Mouse (Mus musculus) frontal cortex, postnatal 36 days (tissue): ENCODE measurements around the gene Shank3.

Experiments
- DNase-seq, 2 experiments: peaks; one replicate each; pipeline ENCODE4 v3.0.0; 2022; ENCODE audit warnings: low spot score in 2 of 2

Gene Shank3

DNA sequence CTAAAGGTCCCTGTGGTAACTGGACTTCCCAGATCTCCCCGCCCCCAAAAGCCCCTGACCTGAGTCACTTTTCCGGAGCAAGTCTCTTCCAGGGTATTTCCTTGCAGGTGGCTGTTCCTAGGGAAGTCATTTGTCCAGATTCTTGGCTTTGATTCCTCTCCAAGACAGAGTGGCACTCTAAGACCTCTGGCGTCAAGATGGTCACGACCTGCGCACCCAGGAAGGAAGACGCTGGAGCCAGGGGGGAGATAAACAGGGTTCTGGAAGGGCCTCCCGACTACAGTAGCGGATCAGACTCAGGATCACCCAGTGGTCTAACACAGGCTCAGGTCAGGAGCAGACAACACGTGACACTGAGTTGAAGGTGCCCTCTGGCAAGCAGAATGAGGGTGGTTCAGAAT is 22.3 kb upstream of the Shank3 start, which contains the start of gene Arsa:
Gene Arsa (minus strand): TSS at position 335 of the 401 bp plus-strand sequence.
- DNase-seq, result no peak

DNA sequence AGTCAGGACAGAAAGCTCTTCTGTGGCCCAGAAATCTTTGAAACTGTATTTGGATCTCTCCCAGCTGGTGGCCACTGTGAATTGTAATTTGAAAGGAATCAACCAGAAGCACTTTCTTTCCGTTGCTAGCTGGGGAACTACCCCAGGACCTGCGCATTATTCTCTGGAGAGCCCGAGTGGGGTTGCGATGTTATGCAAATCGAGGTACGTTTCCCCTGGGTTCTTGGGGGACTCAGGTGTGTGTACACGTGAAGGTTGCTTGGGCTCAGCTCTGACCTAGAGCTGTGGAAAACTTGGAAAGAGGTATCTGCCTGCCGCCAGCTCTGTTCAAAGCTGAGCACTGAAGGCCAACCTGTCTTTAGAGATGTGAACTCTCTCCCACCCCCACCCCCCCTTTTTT is 21.6 kb upstream of the Shank3 start:
- no peak for DNase-seq

DNA sequence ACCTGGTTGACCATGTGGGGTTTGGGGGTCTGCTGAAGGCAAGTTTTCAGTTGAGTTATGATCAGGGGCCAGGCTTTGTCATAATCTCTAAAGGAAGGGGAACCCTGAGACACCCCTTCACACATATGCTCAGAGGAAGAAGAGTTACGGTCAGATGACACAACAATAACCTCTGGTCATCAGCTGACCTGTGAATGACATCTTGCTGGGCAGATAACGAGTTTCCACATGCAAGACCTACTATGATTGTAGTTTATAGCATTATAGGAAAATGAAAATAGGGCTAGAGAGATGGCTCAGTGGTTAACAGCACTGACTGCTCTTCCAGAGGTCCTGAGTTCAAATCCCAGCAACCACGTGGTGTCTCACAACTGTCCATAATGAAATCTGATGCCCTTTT is 20.8 kb upstream of the Shank3 start:
- DNase-seq, result no peak

DNA sequence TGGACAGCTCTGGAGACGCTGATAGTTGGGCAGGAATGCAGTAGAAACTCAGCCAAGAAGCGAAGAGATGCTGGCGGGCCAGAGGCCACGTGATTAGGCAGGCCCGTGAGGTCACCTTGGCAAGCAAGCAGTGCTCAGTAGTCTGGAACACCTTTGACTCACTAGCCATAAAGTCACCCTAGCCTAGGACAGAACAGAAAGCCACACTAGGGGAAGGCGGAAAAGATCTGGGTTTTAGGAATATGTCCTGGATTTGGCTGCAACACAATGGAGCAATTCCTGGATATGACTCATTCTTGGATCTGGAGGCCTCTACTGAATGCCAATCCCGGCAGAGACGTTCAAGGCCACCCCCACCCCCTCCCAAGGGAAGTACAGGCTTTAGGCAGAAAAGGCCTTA is 18.8 kb upstream of the Shank3 start:
- DNase-seq, result no peak

DNA sequence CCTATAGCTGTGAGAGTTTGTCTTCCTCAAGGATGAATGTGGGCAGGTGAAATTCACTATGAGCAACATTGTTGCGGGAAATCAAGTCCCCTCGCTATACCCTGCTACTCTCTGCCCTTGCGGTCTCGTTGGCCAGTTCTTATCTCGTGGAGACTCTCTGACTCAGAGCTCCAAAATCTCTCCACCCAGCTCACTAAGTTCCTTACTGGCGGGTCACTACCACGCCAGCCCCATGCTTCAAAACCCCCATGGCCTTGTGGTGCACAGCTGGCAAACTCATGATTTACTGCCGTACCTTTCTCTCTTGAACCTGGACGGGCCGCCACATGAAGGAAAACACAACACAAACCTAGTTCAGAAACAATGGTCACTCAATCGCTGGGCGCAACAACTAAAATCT is 11.2 kb upstream of the Shank3 start:
- DNase-seq, result no peak

DNA sequence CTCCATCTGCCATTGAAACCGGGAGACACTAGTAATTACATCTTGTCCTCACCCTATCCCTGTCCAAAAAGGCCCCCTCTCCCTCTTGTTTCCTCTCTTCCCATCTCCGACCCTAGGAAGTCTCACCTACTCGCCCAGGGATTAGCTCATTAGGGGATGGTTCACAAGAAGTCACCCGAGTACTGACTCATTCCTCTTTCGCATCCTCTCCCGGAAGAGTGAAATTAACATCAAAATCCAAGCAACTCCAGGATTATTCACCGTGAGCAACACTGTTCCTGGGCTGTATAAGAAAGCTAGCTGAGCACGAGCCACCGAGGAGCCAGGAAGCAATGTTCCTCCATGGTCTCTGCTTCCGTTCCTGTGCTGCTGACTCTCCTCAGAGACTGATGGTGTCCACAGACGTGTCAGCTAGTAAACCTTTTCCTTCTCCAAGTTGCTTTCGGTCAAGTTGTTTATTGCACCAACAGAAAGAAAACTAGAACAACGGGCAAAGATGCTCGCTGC is 10.8 kb upstream of the Shank3 start:
- no peak for DNase-seq

DNA sequence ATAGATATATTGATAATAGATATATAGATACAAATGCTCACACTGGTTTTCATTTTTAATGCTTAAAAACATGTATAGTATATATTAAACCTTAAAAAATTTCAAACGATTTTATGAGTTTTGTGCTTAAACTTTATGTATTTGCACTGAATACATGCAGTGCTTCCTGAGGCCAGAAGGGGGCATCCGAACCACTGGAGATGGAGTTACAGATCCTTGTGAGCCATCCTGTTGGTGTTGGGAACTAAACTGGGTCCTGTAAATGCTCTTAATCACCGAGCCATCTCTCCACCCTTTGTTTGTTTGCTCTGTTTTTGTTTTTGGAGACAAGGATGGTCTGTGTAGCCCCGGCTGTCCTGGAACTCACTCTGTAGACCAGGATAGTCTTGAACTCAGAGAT is 4.5 kb upstream of the Shank3 start:
- DNase-seq, result no peak

DNA sequence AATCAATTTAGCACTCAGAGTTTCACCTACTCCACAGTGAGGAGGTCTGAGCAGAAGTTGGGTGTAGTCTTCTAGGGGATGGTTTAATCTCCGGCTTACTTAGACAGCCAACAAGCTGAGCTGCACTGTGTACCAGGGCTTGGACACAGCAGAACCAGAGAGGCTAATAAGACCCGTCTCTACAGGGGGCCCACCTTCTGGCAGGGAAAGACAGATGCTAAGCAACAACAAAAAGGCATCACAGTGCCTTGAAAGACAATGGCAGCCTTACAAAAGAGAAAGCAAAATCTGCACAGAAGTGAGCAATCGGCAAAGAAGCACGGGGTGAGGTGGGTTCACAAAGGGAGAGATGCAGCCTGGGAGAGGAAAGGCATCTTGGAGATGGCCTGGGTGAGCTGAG is 3.3 kb upstream of the Shank3 start:
- DNase-seq, result no peak

DNA sequence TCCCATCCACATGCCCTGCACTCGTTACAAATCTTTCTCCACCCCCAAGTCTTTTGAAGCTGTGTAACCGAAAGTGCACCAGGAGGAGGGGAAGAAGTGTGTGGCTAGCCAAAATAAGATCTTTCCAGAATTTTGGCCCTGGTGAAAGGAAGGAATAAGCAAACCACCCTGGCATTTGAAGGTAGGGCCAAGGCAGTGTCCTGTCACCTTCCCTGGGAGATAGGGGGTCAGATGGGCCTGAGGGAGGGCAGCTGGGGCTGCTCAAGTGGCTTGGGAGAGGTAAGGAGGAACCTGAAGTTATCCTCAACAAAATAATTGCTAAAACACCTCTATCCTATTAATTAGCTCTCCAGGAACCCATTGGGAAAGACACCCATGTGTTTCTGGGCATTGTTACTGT is 2.6 kb upstream of the Shank3 start:
- no peak for DNase-seq

DNA sequence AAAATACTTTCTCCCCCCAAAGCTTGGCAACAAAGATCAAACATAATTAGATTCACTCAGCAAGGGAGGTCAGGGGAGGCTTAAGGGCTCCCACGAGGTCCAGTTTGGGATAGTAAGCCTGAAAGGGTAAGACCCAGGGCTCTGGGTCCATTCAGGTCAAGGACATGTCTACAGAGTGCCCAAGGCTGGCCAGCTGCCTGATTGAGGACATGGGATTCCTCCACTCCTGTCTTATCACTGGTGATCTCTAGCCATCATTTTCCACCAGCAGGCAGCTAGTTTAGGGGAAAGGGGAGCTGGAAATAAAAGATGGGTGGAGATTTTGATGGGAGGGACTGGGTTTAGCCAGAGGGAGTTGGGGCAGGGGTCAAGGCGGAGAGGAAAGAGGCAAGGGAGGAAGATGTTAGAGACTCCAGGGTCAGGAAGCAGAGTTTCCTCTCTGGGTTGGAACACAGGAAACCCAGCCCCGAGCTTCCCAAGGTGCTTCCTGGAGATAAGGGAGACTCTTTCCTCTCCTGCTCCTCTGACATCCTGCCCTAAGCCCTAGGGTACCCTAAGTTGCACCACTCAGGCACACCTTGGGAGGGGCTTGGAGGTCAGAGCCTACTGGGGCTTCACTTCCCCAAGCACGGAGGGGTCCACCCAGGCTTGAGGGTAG is 1.9 kb upstream of the Shank3 start:
- peak in 1 of 2 experiments; percentile 37 for DNase-seq

DNA sequence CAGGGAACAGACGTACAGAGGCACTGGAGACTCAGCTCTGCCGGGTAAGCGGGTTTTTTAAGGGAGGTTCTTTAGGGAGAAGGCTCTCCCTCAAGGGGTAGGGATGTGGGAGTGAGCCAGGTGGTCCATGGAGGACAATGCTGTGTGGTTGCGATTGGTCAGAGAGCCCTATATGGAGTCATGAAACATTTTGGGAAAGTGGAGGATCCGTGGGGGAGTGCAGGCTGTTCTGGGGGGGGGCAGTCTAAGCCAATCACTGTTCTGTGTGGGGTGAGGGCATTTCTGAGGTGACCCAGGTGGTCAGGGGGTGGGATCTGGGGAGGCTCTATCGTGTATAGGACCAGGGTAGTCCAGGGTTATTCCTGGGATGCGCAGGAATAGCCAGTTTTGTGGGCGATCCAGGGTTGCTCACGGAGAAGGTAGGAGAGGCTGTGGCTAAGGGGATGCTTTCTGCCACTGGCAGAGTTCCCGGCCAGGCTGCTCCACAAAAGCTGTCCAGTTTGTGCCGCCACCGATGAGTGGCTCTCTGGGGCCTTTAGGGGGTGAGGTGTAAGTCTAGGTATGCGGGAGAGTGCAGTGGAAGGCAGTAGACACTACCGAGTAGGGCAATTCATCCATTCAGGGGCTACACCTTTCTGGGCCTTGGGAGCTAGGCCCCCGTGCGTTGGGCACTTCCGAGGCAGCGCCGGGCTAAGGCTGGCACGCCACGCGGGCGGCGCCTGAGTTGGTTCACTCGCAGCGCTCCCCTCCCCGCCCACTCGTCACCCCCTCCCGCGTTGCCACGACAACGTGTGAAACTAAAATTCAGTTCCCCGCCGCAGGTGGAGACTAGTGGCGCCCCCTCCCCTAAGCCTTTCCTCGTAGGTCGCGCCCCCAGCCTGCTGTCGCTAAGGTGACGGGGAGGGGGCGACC is 1.1 kb upstream of the Shank3 start:
- peak; percentile 80 to 88 for DNase-seq

DNA sequence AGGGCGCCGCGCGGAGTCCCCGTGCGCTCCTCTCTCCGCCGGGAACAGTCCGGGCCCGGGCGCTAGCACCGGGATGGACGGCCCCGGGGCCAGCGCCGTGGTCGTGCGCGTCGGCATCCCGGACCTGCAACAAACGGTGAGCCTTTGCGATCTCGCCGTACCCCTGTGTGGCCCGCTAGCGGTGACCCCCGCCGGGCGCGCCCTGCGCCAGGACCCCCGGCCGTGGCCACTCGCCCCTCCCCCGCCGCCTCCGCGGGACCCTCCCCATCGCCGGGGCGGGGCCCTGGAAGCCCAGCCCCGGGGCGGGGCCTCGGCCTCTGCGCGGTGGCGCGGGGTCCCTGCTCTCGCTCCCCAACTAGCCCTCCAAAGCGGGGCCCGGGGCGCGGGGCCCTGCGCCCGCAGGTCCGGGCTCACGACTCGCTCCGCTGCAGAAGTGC is 379 bp downstream of the Shank3 start:
- DNase-seq, result peak in 1 of 2 experiments; percentile 34

DNA sequence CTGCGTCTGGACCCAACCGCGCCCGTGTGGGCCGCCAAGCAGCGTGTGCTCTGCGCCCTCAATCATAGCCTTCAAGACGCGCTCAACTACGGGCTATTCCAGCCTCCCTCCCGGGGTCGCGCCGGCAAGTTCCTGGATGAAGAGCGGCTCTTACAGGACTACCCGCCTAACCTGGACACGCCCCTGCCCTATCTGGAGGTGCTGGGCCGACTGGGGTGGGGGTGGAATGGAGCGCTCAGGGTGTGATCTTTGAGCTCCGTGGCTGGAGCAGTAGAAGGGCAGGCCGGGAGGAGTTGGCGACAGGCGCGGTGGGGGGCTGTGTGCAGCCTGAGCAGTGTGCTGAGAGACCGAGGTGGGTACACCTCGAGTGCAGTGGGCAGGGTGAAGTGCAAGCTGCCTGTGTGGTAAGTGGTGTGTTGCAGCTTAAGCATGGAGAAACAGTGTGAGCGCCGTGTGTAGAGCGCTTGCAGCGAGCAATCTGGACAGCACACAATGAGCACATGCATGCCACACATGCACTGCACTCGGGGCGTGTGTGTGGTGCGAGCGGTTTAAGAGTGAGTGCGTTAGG is 883 bp downstream of the Shank3 start:
- DNase-seq, result no peak

DNA sequence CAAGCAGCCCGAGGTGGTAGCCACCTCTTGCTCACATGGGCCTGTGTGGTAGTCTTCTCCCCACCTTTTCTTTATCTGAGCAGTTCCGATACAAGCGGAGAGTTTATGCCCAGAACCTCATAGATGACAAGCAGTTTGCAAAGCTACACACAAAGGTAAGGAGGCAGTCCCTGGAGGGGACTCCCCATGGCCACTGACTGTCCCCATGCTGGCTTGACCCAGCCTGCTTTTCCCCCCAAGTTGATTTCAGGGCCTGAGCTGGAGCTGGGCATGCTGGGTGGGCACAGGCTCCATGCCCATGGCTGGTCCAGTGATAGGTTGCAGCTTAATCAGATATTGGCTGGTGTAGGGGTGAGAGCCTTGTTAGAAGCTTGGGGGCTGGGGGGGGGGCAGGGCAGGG is 1.9 kb downstream of the Shank3 start:
- DNase-seq, result no peak

DNA sequence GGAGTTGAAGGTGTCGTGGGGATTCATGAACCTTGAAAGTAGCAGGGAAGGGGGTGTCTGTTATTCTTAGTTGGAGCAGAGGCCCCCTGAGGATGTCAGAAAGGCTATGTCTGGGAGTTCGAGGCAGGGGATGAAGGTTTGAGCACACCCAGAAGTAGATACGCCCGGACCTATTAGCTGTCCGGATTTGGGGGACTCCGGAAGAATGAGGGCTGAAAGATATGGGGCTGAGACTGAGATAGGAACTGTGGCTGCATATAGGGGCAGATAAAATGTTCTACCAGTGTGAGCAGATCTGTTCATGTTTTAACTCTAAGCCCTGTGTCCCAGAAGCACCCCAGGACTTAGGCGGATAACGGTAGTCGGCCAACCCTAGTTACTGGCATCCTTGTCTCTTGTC is 5.4 kb downstream of the Shank3 start:
- no peak for DNase-seq

DNA sequence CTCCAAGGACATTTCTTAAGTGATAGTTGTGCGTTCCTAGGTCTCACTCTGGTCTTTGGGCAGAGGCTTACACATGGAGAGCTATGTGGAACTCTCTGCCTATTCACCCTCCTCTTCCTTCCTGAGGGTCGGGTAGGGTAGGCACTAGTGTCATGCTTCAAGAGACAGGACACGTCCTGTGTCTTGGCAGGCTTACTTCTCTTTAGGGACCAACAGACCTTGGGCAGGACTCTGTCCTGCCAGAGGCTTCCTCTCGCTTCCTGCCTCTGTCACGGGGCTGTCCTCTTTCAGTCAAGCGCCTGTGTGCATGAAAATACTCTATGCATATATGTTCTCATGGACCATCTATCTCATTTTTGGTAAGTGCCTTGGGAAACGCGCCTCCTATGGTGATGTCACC is 8.3 kb downstream of the Shank3 start:
- DNase-seq, result no peak

DNA sequence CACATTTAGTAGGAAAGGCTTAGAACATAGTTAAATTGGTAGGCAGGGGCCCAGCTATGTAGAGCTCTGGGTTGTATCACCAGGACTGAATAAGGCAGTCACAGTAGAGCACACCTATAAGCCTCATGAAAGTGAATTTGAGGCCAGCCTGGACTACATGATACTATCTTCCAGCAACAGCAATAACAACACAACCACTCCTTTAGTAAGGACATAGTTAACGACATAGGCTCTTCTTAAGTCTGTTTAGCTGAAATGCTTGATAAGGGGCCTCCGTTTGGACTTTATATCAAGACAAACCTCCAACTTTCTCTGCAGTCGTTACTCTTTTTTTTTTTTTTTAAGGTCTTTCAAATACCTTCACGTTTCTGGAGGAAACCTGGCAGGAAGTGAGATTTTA is 13.3 kb downstream of the Shank3 start:
- no peak for DNase-seq

DNA sequence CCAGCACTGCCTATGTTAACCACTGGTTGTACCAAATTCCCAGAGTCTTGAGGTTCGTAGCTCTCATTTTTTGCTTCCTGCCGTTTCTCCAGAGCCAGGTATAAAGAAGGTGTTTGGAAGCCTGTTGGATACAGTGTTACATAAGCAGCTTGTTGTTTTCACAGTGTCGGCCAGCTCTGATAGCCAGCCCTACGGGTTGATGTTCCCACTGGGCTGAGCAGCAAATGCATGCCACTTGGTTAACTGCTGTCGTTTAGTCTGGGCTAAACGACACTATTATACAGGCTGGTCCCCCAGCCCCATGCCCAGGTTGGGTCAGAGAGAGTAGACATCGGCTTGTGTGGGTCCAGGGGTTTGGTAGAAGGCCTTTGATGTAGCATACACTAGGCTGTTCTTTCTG is 22.5 kb downstream of the Shank3 start:
- DNase-seq, result no peak

DNA sequence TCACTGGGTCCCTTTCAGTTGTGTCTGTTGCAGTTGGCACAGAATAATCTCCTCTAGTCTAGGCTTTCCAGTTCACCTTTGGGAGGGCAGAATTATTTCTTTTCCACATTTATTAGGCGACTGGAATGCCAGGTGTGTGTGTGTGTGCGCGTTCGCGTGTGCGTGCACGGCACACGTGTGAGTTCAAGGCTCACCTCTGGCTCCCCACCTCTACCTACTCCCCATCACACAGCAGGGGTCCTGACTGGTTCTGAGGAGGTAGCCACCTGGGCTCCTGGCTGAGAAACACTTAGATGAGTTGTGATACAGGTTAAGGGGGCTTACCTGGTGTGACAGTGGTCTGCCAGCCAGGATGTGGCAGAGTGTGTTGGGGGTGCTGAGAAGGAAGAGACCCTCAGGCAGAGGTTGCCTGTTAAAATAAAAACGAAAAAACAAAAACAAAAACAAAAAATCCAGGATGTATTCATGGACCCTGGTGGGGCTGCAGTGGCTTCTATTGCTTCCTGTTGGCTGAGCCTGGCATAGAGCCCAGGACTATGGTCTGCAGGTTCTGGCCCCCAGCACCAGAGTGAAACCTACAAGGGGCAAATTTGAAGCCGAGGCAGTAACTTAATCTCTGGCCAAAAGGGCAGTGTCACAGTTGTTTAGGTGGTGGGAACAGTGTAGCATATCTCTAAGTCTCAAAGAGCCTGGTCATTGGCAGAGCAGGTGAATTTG is 23.3 kb downstream of the Shank3 start:
- DNase-seq, result no peak

DNA sequence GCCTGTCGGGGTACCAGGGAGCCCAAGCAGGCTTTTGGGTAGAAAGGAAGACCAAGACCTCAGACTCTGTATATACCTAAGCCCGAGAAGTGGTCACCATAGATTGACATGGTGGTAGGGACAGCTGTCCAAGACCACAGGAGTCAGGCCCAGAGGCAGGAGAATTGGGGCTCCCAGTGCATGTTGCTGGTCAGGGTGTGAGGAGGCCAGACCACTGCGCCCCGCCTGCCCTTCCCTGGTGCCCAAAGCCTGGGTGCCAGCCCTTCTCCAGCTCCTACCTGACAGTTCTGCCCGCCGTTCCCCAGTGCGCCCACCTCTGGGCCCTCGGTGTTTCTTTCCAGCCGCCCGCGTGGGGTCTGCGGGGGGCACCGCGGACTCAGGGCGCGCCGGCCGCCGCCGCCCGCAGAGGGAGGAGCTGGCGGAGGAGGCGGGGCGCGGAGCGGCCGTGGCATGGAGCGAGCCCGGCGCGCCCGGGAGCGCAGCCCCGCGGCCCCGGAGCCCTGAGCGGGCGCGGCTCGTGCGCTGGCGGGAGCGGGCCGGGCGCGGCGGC is 23.9 kb downstream of the Shank3 start:
- no peak for DNase-seq

DNA sequence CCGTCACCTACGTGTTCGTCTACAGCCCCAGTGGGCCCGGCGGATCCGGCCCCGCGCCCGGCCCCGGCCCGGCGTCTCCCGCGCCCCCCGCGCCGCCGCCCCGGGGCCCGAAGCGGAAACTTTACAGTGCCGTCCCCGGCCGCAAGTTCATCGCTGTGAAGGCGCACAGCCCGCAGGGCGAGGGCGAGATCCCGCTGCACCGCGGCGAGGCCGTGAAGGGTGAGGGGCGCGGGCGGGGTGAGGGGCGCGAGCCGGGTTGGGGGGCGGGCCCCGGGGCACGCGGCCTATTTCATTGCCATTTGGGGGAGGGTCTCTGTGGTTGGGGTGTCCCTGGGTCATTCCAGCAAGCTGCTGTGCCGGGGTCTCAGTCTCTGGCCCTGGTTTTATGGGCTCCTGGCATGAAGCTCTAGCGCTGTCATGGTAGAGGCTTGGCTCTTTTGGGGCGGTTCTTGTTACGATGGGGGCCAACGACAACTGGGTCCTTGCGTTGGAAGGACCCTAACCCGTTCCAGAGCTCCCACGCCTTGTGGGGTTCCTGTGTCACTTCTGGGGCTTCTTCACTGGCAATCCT is 24.7 kb downstream of the Shank3 start:
- no peak for DNase-seq
